Mouse (Mus musculus) intestine, postnatal 0 days (tissue): ENCODE results near the gene Reg3b. TPM values are rescaled to one million over a fixed set of nuclear protein-coding genes. Genes with fewer than 3 reads are reported as not detected.
"Not testable (repeated sequence)": the region's sequence is repeated elsewhere in the genome, so short reads cannot be mapped to it uniquely, and the experiment has no call there.

Experiments
- ATAC-seq: fragments of 200-750 bp; cut with Nextera tagmentation; 2 replicates; pipeline ENCODE4 v1.8.0; 2017; ENCODE audit warnings: mild to moderate bottlenecking, moderate TSS enrichment, moderate library complexity
- H3K27ac ChIP-seq: fragments of 300-500 bp; sonication (generic); 2 replicates; pipeline ENCODE4 v1.5.1; 2014; ENCODE audit warnings: mild to moderate bottlenecking, low read depth, low read length, moderate library complexity
- H3K27me3 ChIP-seq: fragments of 300-500 bp; sonication (generic); replicated peaks from 2 replicates; pipeline ENCODE4 v1.6.1; 2014; ENCODE audit warnings: low read length, mixed read lengths; ENCODE audit not compliant: control insufficient read depth, insufficient read depth
- H3K36me3 ChIP-seq: fragments of 300-500 bp; sonication (generic); 2 replicates; pipeline ENCODE4 v1.6.1; 2014; ENCODE audit warnings: mild to moderate bottlenecking, moderate library complexity; ENCODE audit not compliant: control insufficient read depth, insufficient read depth
- H3K4me1 ChIP-seq: fragments of 300-500 bp; sonication (generic); replicated peaks from 2 replicates; pipeline ENCODE4 v1.6.1; 2014; ENCODE audit warnings: antibody characterized with exemption, low read length, mixed read lengths; ENCODE audit not compliant: control insufficient read depth, insufficient read depth
- H3K4me2 ChIP-seq: fragments of 300-500 bp; sonication (generic); replicated peaks from 2 replicates; pipeline ENCODE4 v1.6.1; 2014; ENCODE audit warnings: low read depth, mild to moderate bottlenecking, moderate library complexity
- H3K4me3 ChIP-seq: fragments of 300-500 bp; sonication (generic); 2 replicates; pipeline ENCODE4 v1.5.1; 2014; ENCODE audit warnings: low read depth, low read length
- H3K9ac ChIP-seq: fragments of 300-500 bp; sonication (generic); 2 replicates; pipeline ENCODE4 v1.6.1; 2014; ENCODE audit warnings: mild to moderate bottlenecking, low read depth, low read length
- H3K9me3 ChIP-seq: fragments of 300-500 bp; sonication (generic); 2 replicates; pipeline ENCODE4 v1.6.1; 2016; ENCODE audit warnings: mixed run types; ENCODE audit not compliant: control insufficient read depth
- CTCF ChIP-seq: sonication (generic); IDR thresholded peaks from 2 replicates; pipeline ENCODE4 v1.5.1; 2016; ENCODE audit warnings: low read depth, mild to moderate bottlenecking, control low read depth, antibody characterized with exemption, moderate library complexity
- WGBS: fragments of 180-500 bp; shearing (Covaris S2); extraction: QIAGEN DNeasy Blood & Tissue Kit; methylation state at CpG from one replicate; pipeline ENCODE4 v1.1.7; 2014; 5-methylcytosine and 5-hydroxymethylcytosine counted together
- polyA plus RNA-seq: library from polyadenylated mRNA; unstranded; fragments of >200 nt; fragmentation: Nextera tagmentation; extraction: Ambion mirVana; gene quantifications from 2 replicates; pipeline ENCODE4 v1.2.1, GENCODE M21; 2015

The Reg3b gene
- polyA plus RNA-seq, 1 experiment from 2014 or later, result 93.9 TPM

GRCm38 (mm10) chr6:78361971-78362563 is 8.4 kb upstream of the Reg3b start:
- Histone ChIP-seq H3K36me3 (no peaks in the 10 kb centered on the region), H3K27me3 (no peaks in the 10 kb centered on the region), H3K4me1 (no peaks in the 10 kb centered on the region), H3K4me2 (no peak overlapping the region), H3K27ac (no peak overlapping the region), H3K9ac (no peak overlapping the region), H3K9me3 (no peaks in the 10 kb centered on the region), H3K4me3 (no peak overlapping the region)
- WGBS, result 26% methylated on average over 2 of the region's 2 CpGs
- TF ChIP-seq CTCF, result no peak
- ATAC-seq, result peak; percentile 57; the same call in 1 of the 2 replicates

- H3K27me3 ChIP-seq, result no peaks in the 10 kb centered on the region
- H3K4me1 ChIP-seq, result no peaks in the 10 kb centered on the region
- no peaks in the 10 kb centered on the region for H3K9me3 ChIP-seq
- H3K4me3 ChIP-seq, result no peak within 1 kb of the TSS
- 70% methylated on average over 2 of the region's 2 CpGs for WGBS
- no peak for TF ChIP-seq CTCF
- no peak for ATAC-seq
- no peak within 1 kb of the TSS for H3K9ac ChIP-seq
- no peak within 1 kb of the TSS for H3K4me2 ChIP-seq
- no peaks in the 10 kb centered on the region for H3K36me3 ChIP-seq
- no peak within 1 kb of the TSS for H3K27ac ChIP-seq
Observed at GRCm38 (mm10) chr6:78378765-78379164, 8.3 kb downstream of the Reg3b start, which contains the start of gene Reg3d. Gene Reg3d (minus strand): TSS chr6:78378865.

GRCm38 (mm10) chr6:78380409-78380808 is 10.0 kb downstream of the Reg3b start, which contains the start of gene Reg3a:
Gene Reg3a (plus strand): TSS chr6:78380709.
- no peaks in the 10 kb centered on the region for H3K9me3 ChIP-seq
- H3K4me3 ChIP-seq, result no peak within 1 kb of the TSS
- no peaks in the 10 kb centered on the region for H3K27me3 ChIP-seq
- no peaks in the 10 kb centered on the region for H3K36me3 ChIP-seq
- no peak within 1 kb of the TSS for H3K4me2 ChIP-seq
- no peak within 1 kb of the TSS for H3K27ac ChIP-seq
- H3K9ac ChIP-seq, result no peak within 1 kb of the TSS
- ATAC-seq, result no peak
- TF ChIP-seq CTCF, result no peak
- no peaks in the 10 kb centered on the region; the same call in 1 of the 2 replicates for H3K4me1 ChIP-seq

- no peak overlapping the region for H3K4me3 ChIP-seq
- H3K9me3 ChIP-seq, result no peaks in the 10 kb centered on the region
- H3K4me1 ChIP-seq, result no peaks in the 10 kb centered on the region; the same call in 1 of the 2 replicates
Observed at GRCm38 (mm10) chr6:78385609-78386008, 15.2 kb downstream of the Reg3b start.

DNA sequence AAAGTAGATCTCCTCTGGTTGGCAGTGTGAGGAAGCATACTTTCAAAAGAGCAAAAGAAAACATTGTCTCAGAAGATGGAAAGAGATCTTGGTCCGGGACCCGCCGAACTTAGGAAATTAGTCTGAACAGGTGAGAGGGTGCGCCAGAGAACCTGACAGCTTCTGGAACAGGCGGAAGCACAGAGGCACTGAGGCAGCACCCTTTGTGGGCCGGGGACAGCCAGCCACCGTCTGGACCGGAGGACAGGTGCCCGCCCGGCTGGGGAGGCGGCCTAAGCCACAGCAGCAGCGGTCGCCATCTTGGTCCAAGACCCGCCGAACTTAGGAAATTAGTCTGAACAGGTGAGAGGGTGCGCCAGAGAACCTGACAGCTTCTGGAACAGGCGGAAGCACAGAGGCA is 24.9 kb downstream of the Reg3b start, which contains the start of gene Reg2:
Gene Reg2, plus strand, starts transcription at position 301 of the 400 bp plus-strand sequence.
- H3K27me3 ChIP-seq, ATAC-seq, H3K4me3 ChIP-seq, H3K36me3 ChIP-seq, H3K4me1 ChIP-seq, H3K9me3 ChIP-seq, H3K9ac ChIP-seq, H3K27ac ChIP-seq, H3K4me2 ChIP-seq: not testable (repeated sequence)
- 94% methylated on average over 4 of the region's 17 CpGs for WGBS

More at GRCm38 (mm10) chr6:78385609-78386008, 15.2 kb downstream of the Reg3b start:
- Histone ChIP-seq H3K27ac (no peak overlapping the region), H3K4me2 (no peak overlapping the region), H3K36me3 (no peaks in the 10 kb centered on the region), H3K27me3 (no peaks in the 10 kb centered on the region), H3K9ac (no peak overlapping the region)
- no peak for TF ChIP-seq CTCF
- ATAC-seq, result no peak
- WGBS, result 75% methylated on average over 3 of the region's 3 CpGs

DNA sequence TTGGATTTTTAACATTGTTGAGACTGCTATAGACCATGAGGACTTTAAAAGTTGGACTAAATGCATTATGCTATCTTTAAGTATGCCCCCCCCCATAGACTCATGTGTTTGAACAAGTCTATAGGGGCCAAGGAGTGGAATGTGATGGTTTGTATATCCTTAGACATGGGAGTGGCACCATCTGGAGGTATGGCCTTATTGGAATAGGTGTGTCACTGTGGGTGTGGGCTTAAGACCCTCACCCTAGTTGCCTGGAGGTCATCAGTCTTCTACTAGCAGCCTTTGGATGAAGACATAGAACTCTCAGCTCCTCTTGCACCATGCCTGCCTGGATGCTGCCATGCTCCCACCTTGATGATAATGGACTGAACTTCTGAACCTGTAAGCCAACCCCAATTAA is 52.0 kb downstream of the Reg3b start, which contains the start of gene Reg1:
Gene Reg1, plus strand, starts transcription at position 301 of the 400 bp plus-strand sequence.
- H3K9ac ChIP-seq, H3K4me3 ChIP-seq, H3K27me3 ChIP-seq, H3K4me2 ChIP-seq, H3K9me3 ChIP-seq, H3K36me3 ChIP-seq, H3K4me1 ChIP-seq, ATAC-seq, H3K27ac ChIP-seq: not testable (repeated sequence)

Other genes with a start within 250 kb of the Reg3b start
- not detected in 2 replicates for gene Reg3d, start 8.2 kb downstream of the Reg3b start, polyA plus RNA-seq
- not detected in 2 replicates for gene Reg3a, start 10.1 kb downstream of the Reg3b start, polyA plus RNA-seq
- gene Reg2, start 25.0 kb downstream of the Reg3b start, polyA plus RNA-seq, result not detected in 2 replicates
- 229 and 280 TPM in 2 replicates for gene Reg1, start 52.1 kb downstream of the Reg3b start, polyA plus RNA-seq
- gene Reg3g, start 98.2 kb downstream of the Reg3b start, polyA plus RNA-seq, result 5.8 and 7.8 TPM in 2 replicates